In genomic region chr10:80876028-80876427, GRCm38 (mm10) we compare ENCODE assay signal across 8 mouse cellular contexts. TPM values are rescaled to one million over a fixed set of nuclear protein-coding genes. Genes with fewer than 3 reads are reported as not detected.
A peak's percentile ranks its signal among the peaks of the same experiment; 100 is the strongest.
DNase-seq lines count a peak whose midpoint lies in the region; ATAC-seq and TF ChIP-seq lines count a peak whose summit lies in the region.

No protein-coding gene starts in this region.

- no peak overlapping the region for H3K27ac ChIP-seq in forebrain, embryonic 10.5 days
- no peak overlapping the region for H3K27ac ChIP-seq in forebrain, embryonic 12.5 days
- H3K27ac ChIP-seq in hindbrain, postnatal 0 days: no peak overlapping the region

- no peak overlapping the region for H3K4me2 ChIP-seq in forebrain, embryonic 12.5 days
- H3K4me2 ChIP-seq in hindbrain, postnatal 0 days (ENCODE audit: low read depth, low read length): no peak overlapping the region

- no peaks in the 10 kb centered on the region for H3K36me3 ChIP-seq in forebrain, embryonic 10.5 days (replicated peaks)
- no peaks in the 10 kb centered on the region for H3K36me3 ChIP-seq in forebrain, embryonic 12.5 days (replicated peaks)
- no peaks in the 10 kb centered on the region for H3K36me3 ChIP-seq in hindbrain, postnatal 0 days (ENCODE audit: insufficient read depth, low read length)

- no peak for TF ChIP-seq POLR2A in lung, adult 2 months (IDR thresholded peaks at IDR 0.05; ENCODE audit: borderline replicate concordance, extremely low read depth, low read depth, low read length)

- DNase-seq in forebrain, embryonic 10.5 days (ENCODE audit: extremely low spot score, low spot score): peak; percentile 58
- peak; percentile 40 for DNase-seq in ovary, postnatal 36 days (ENCODE audit: low spot score)
- no peak for DNase-seq in ovary, adult 18-20 months (ENCODE audit: low spot score)
- peak; percentile 74 to 80 for DNase-seq in cerebellum, postnatal 36 days
- peak; percentile 65 for DNase-seq in hindbrain, postnatal 0 days (ENCODE audit: low spot score)
- peak; percentile 51 for DNase-seq in lung, adult 2 months
- peak; percentile 69 to 84 for DNase-seq in spleen, postnatal 10 days (ENCODE audit: low spot score in 2 of 2)

- no peaks in the 10 kb centered on the region for H3K9me3 ChIP-seq in forebrain, embryonic 10.5 days
- no peaks in the 10 kb centered on the region for H3K9me3 ChIP-seq in forebrain, embryonic 12.5 days
- H3K9me3 ChIP-seq in hindbrain, postnatal 0 days (ENCODE audit: low read length): no peaks in the 10 kb centered on the region

- peaks cover 24% of the 10 kb centered on the region for H3K4me1 ChIP-seq in forebrain, embryonic 10.5 days
- peaks cover 8% of the 10 kb centered on the region; the same call in 1 of the 2 replicates for H3K4me1 ChIP-seq in forebrain, embryonic 12.5 days
- H3K4me1 ChIP-seq in hindbrain, postnatal 0 days (ENCODE audit: insufficient read depth, low read length): no peaks in the 10 kb centered on the region
- no peaks in the 10 kb centered on the region for H3K4me1 ChIP-seq in lung, adult 2 months (ENCODE audit: control insufficient read depth, insufficient read depth, low read length)

- TF ChIP-seq CTCF in hindbrain, postnatal 0 days (IDR thresholded peaks at IDR 0.05; ENCODE audit: low read depth): peak; percentile 90
- TF ChIP-seq CTCF in lung, adult 2 months (IDR thresholded peaks at IDR 0.05; ENCODE audit: insufficient read depth, low read length): peak; percentile 62

- WGBS in forebrain, embryonic 10.5 days: 28% methylated on average over 5 of the region's 5 CpGs
- 26% methylated on average over 5 of the region's 5 CpGs for WGBS in forebrain, embryonic 12.5 days
- 28% methylated on average over 5 of the region's 5 CpGs for WGBS in hindbrain, postnatal 0 days
- WGBS in lung, adult 2 months: 28% methylated on average over 5 of the region's 5 CpGs

- H3K4me3 ChIP-seq in forebrain, embryonic 10.5 days: no peak overlapping the region; the same call in 1 of the 2 replicates
- H3K4me3 ChIP-seq in forebrain, embryonic 12.5 days (replicated peaks): no peak overlapping the region
- H3K4me3 ChIP-seq in hindbrain, postnatal 0 days (ENCODE audit: low read length): no peak overlapping the region
- H3K4me3 ChIP-seq in lung, adult 2 months (replicated peaks; ENCODE audit: extremely low read depth, low read depth, low read length): no peak overlapping the region

- H3K9ac ChIP-seq in forebrain, embryonic 12.5 days: no peak overlapping the region
- H3K9ac ChIP-seq in hindbrain, postnatal 0 days (replicated peaks; ENCODE audit: low read length): no peak overlapping the region

- no peak for ATAC-seq in forebrain, embryonic 12.5 days (ENCODE audit: low FRiP score)
- ATAC-seq in hindbrain, postnatal 0 days: no peak

- H3K27me3 ChIP-seq in forebrain, embryonic 10.5 days (ENCODE audit: poor library complexity, severe bottlenecking): peaks cover 10% of the 10 kb centered on the region; the same call in 1 of the 2 replicates
- H3K27me3 ChIP-seq in forebrain, embryonic 12.5 days: peaks cover 21% of the 10 kb centered on the region
- H3K27me3 ChIP-seq in hindbrain, postnatal 0 days (ENCODE audit: insufficient read depth, low read length): no peaks in the 10 kb centered on the region

RNA-seq across cellular contexts. Expression of gene Tmprss9, which starts 4.4 kb away (rescaled TPM):
- polyA plus RNA-seq in forebrain, embryonic 10.5 days (2016; fragmentation: Nextera tagmentation; extraction: Ambion mirVana): 0.05 TPM in 1 of 2 replicates, not detected in the other
- polyA plus RNA-seq in forebrain, embryonic 12.5 days (2016; fragmentation: Nextera tagmentation; extraction: Ambion mirVana): 0.06 and 0.08 TPM in 2 replicates
- total RNA-seq in hindbrain, postnatal 0 days (2014; rRNA removed): 0.04 and 0.10 TPM in 2 replicates
- 0.14 and 0.26 TPM in 2 replicates for polyA plus RNA-seq in hindbrain, postnatal 0 days (2015; fragmentation: Nextera tagmentation; extraction: Ambion mirVana)
- polyA plus RNA-seq in lung, adult 2 months (2012; rRNA removed): 0.06 and 0.07 TPM in 2 replicates

RNA-seq across cellular contexts. Expression of gene Sppl2b, which starts 21.0 kb away (rescaled TPM):
- polyA plus RNA-seq in forebrain, embryonic 10.5 days (2016; fragmentation: Nextera tagmentation; extraction: Ambion mirVana): 43.9 and 44.9 TPM in 2 replicates
- 43.3 and 44.0 TPM in 2 replicates for polyA plus RNA-seq in forebrain, embryonic 12.5 days (2016; fragmentation: Nextera tagmentation; extraction: Ambion mirVana)
- total RNA-seq in hindbrain, postnatal 0 days (2014; rRNA removed): 161 and 174 TPM in 2 replicates
- polyA plus RNA-seq in hindbrain, postnatal 0 days (2015; fragmentation: Nextera tagmentation; extraction: Ambion mirVana): 76.0 and 76.2 TPM in 2 replicates
- polyA plus RNA-seq in lung, adult 2 months (2012; rRNA removed): 91.7 and 93.9 TPM in 2 replicates

RNA-seq across cellular contexts. Expression of gene Lsm7, which starts 21.0 kb away (rescaled TPM):
- polyA plus RNA-seq in forebrain, embryonic 10.5 days (2016; fragmentation: Nextera tagmentation; extraction: Ambion mirVana): 351 and 360 TPM in 2 replicates
- polyA plus RNA-seq in forebrain, embryonic 12.5 days (2016; fragmentation: Nextera tagmentation; extraction: Ambion mirVana): 274 and 289 TPM in 2 replicates
- total RNA-seq in hindbrain, postnatal 0 days (2014; rRNA removed): 165 and 189 TPM in 2 replicates
- polyA plus RNA-seq in hindbrain, postnatal 0 days (2015; fragmentation: Nextera tagmentation; extraction: Ambion mirVana): 279 and 295 TPM in 2 replicates
- polyA plus RNA-seq in lung, adult 2 months (2012; rRNA removed): 78.5 and 79.1 TPM in 2 replicates

RNA-seq across cellular contexts. Expression of gene Timm13, which starts 24.7 kb away (rescaled TPM):
- polyA plus RNA-seq in forebrain, embryonic 10.5 days (2016; fragmentation: Nextera tagmentation; extraction: Ambion mirVana): 395 and 401 TPM in 2 replicates
- polyA plus RNA-seq in forebrain, embryonic 12.5 days (2016; fragmentation: Nextera tagmentation; extraction: Ambion mirVana): 311 and 314 TPM in 2 replicates
- total RNA-seq in hindbrain, postnatal 0 days (2014; rRNA removed): 150 and 155 TPM in 2 replicates
- polyA plus RNA-seq in hindbrain, postnatal 0 days (2015; fragmentation: Nextera tagmentation; extraction: Ambion mirVana): 366 and 369 TPM in 2 replicates
- polyA plus RNA-seq in lung, adult 2 months (2012; rRNA removed): 157 and 196 TPM in 2 replicates

RNA-seq across cellular contexts. Expression of gene Lingo3, which starts 32.2 kb away (rescaled TPM):
- polyA plus RNA-seq in forebrain, embryonic 10.5 days (2016; fragmentation: Nextera tagmentation; extraction: Ambion mirVana): 1.5 and 2.0 TPM in 2 replicates
- 1.5 and 1.7 TPM in 2 replicates for polyA plus RNA-seq in forebrain, embryonic 12.5 days (2016; fragmentation: Nextera tagmentation; extraction: Ambion mirVana)
- total RNA-seq in hindbrain, postnatal 0 days (2014; rRNA removed): 66.9 and 70.3 TPM in 2 replicates
- polyA plus RNA-seq in hindbrain, postnatal 0 days (2015; fragmentation: Nextera tagmentation; extraction: Ambion mirVana): 26.6 and 28.0 TPM in 2 replicates
- 0.10 and 0.31 TPM in 2 replicates for polyA plus RNA-seq in lung, adult 2 months (2012; rRNA removed)
